Mouse (Mus musculus): ENCODE data around the gene Gjc3. TPM values are rescaled to one million over a fixed set of nuclear protein-coding genes. Genes with fewer than 3 reads are reported as not detected.

The Gjc3 gene
- polyA plus RNA-seq, 3 experiments from 2014 or later, result not detected

GRCm38 (mm10) chr5:137909564-137910262, 53.2 kb downstream of the Gjc3 start:
- ATAC-seq, result no peak

Other genes starting within 250 kb of the Gjc3 start
- under 1 TPM in 2 of 3 experiments, not detected in 1; 0.12 to 0.20 TPM for gene Nyap1, start 221.5 kb downstream of the Gjc3 start, polyA plus RNA-seq (2017; shearing (Covaris generic))
- 10 to 100 TPM; 43.3 to 83.4 (median 64.7) TPM for gene Tsc22d4, start 217.4 kb downstream of the Gjc3 start, polyA plus RNA-seq (2017; shearing (Covaris generic))
- 10 to 100 TPM in 1 of 3 experiments, 1 to 10 TPM in 2; 6.0 to 10.9 (median 6.5) TPM for gene Ppp1r35, start 184.2 kb downstream of the Gjc3 start, polyA plus RNA-seq (2017; shearing (Covaris generic))
- gene Mepce, start 175.4 kb downstream of the Gjc3 start, polyA plus RNA-seq (2017; shearing (Covaris generic)), result 10 to 100 TPM; 13.1 to 32.7 (median 29.8) TPM
- 10 to 100 TPM in 2 of 3 experiments, 1 to 10 TPM in 1; 4.7 to 12.0 (median 11.0) TPM for gene Zcwpw1, start 175.3 kb downstream of the Gjc3 start, polyA plus RNA-seq (2017; shearing (Covaris generic))
- gene Pilra, start 126.8 kb downstream of the Gjc3 start, polyA plus RNA-seq (2017; shearing (Covaris generic)), result under 1 TPM in 2 of 3 experiments, not detected in 1; 0.19 to 0.79 TPM
- gene Pilrb1, start 105.0 kb downstream of the Gjc3 start, polyA plus RNA-seq (2017; shearing (Covaris generic)), result under 1 TPM in 1 of 3 experiments, not detected in 2; 0.38 TPM
- not detected for gene Pilrb2, start 91.3 kb downstream of the Gjc3 start, polyA plus RNA-seq (2017; shearing (Covaris generic))
- gene Cyp3a13, start 41.5 kb downstream of the Gjc3 start, polyA plus RNA-seq (2017; shearing (Covaris generic)), result not detected
- not detected for gene Azgp1, start 18.4 kb upstream of the Gjc3 start, polyA plus RNA-seq (2017; shearing (Covaris generic))
- not detected for gene Smok3a, start 58.2 kb upstream of the Gjc3 start, polyA plus RNA-seq (2017; shearing (Covaris generic))
- not detected for gene Smok3b, start 58.3 kb upstream of the Gjc3 start, polyA plus RNA-seq (2017; shearing (Covaris generic))
- gene Smok3c, start 90.1 kb upstream of the Gjc3 start, polyA plus RNA-seq (2017; shearing (Covaris generic)), result not detected
- gene Zkscan1, start 122.0 kb upstream of the Gjc3 start, polyA plus RNA-seq (2017; shearing (Covaris generic)), result 10 to 100 TPM in 2 of 3 experiments, 1 to 10 TPM in 1; 9.7 to 11.1 (median 11.0) TPM
- gene Zscan21, start 153.8 kb upstream of the Gjc3 start, polyA plus RNA-seq (2017; shearing (Covaris generic)), result 10 to 100 TPM; 18.6 to 21.0 (median 19.1) TPM
- 10 to 100 TPM in 1 of 3 experiments, 1 to 10 TPM in 2; 9.5 to 17.9 (median 9.8) TPM for gene Zfp113, start 192.6 kb upstream of the Gjc3 start, polyA plus RNA-seq (2017; shearing (Covaris generic))
- gene Cops6, start 198.0 kb upstream of the Gjc3 start, polyA plus RNA-seq (2017; shearing (Covaris generic)), result 100 to 1,000 TPM; 199 to 212 (median 207) TPM
- 1 to 10 TPM; 4.9 to 7.5 (median 7.4) TPM for gene Ap4m1, start 208.9 kb upstream of the Gjc3 start, polyA plus RNA-seq (2017; shearing (Covaris generic))
- gene Mcm7, start 209.3 kb upstream of the Gjc3 start, polyA plus RNA-seq (2017; shearing (Covaris generic)), result 10 to 100 TPM; 47.6 to 94.8 (median 56.4) TPM
- 10 to 100 TPM; 56.3 to 64.3 (median 58.1) TPM for gene Taf6, start 224.4 kb upstream of the Gjc3 start, polyA plus RNA-seq (2017; shearing (Covaris generic))
- gene Cnpy4, start 224.4 kb upstream of the Gjc3 start, polyA plus RNA-seq (2017; shearing (Covaris generic)), result 10 to 100 TPM; 49.4 to 55.0 (median 54.5) TPM
- gene Mblac1, start 231.2 kb upstream of the Gjc3 start, polyA plus RNA-seq (2017; shearing (Covaris generic)), result under 1 TPM in 1 of 3 experiments, not detected in 2; 0.55 TPM